12 mouse cellular contexts compared by ENCODE assay signal in the genomic region with DNA sequence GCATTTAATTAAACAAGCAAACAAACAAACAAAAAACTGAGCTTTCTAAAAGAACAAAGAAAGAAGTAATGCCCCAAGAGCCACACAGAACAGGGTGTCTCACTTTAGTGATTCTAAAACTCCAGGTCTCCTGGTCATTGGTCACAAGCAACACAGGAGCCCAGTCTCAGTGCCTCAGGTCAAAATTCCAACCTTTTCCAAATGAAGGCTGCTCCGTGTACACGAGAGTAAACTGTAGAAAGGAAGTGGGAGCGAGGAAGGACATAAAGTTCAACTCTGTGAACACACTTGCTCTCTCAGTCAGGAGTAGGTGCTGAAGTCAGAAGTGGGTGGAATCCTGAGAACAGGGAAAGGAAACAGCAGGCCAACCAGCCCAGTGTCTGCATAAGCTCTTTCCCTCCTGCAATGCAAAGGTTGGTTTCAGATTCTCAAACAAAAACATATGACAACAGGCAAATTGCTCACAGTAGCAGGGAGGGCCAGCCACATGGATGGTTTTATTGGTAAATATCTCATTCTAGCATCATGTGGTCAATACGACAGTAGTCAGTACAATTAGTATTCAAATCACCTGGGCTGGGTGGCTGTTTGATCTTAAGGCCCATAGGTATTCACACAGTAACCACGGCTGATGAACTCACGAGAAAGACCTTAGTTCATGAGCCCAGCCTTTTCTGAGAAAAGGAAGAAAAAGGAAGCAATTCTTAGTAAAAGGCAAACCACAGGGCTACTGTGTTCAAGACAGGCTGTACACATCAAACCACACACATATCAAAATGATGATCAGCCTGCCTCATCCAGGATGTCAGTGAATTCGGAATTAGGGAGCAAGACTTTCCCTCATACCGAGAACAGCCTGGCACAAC.
DNase-seq lines count a peak whose midpoint lies in the region; ATAC-seq and TF ChIP-seq lines count a peak whose summit lies in the region.
"Had no signal": no experiment of that assay in that cellular context is flagged by ENCODE, and none has a peak within 500 bp of the region (broad histone marks: within the 10 kb centered on the region; RNA-seq: fewer than 3 reads in every experiment).

No protein-coding gene starts in this region.

- no peak for DNase-seq in spleen, adult 2 months (ENCODE audit: low read depth in 1 of 2, low spot score in 2 of 2)
- DNase-seq in spleen, postnatal 10 days (ENCODE audit: low spot score in 2 of 2) = no peak
- peak; percentile 45 for DNase-seq in MEL (ENCODE audit: low read depth, low spot score)
- peak; percentile 44 to 47 for DNase-seq in natural killer cell, adult 2 months (ENCODE audit: low spot score in 2 of 2)
- no peak for DNase-seq in layer of hippocampus, postnatal 25 days (ENCODE audit: extremely low spot score in 1 of 2, low spot score in 1 of 2)
- DNase-seq in forebrain, postnatal 0 days = no peak
- DNase-seq: layer of hippocampus, adult 9-11 months; lung, adult 18-20 months had no signal

- ATAC-seq in intestine, embryonic 15.5 days = peak; percentile 11; the same call in 1 of the 2 replicates
- ATAC-seq in forebrain, postnatal 0 days = no peak

- TF ChIP-seq RAD21 in MEL (IDR thresholded peaks at IDR 0.05; ENCODE audit: low read depth, low read length) = no peak

- H3K9ac ChIP-seq in MEL (ENCODE audit: control insufficient read depth, low read depth, low read length, poor library complexity, severe bottlenecking) = no peak overlapping the region
- no peak overlapping the region for H3K9ac ChIP-seq in intestine, embryonic 15.5 days
- H3K9ac ChIP-seq in forebrain, postnatal 0 days = no peak overlapping the region
- H3K9ac ChIP-seq: hindbrain, embryonic 12.5 days had no signal

- TF ChIP-seq EP300 in MEL (IDR thresholded peaks at IDR 0.05; ENCODE audit: low read depth in 1 of 2, low read length in 2 of 2) = no peak

- H3K36me3 ChIP-seq in spleen, adult 2 months (ENCODE audit: control insufficient read depth, insufficient read depth, low read length) = no peaks in the 10 kb centered on the region; the same call in 1 of the 2 replicates
- no peaks in the 10 kb centered on the region for H3K36me3 ChIP-seq in MEL (ENCODE audit: control insufficient read depth in 1 of 2, insufficient read depth in 2 of 2, low read length in 2 of 2)
- no peaks in the 10 kb centered on the region for H3K36me3 ChIP-seq in intestine, embryonic 15.5 days
- no peaks in the 10 kb centered on the region for H3K36me3 ChIP-seq in forebrain, postnatal 0 days (ENCODE audit: insufficient read depth)
- H3K36me3 ChIP-seq: heart, embryonic 10.5 days; hindbrain, embryonic 12.5 days; midbrain, embryonic 10.5 days had no signal

- H3K4me3 ChIP-seq in spleen, adult 2 months (ENCODE audit: extremely low read depth, insufficient read depth, insufficient read length) = no peak overlapping the region
- no peak overlapping the region for H3K4me3 ChIP-seq in MEL (ENCODE audit: control insufficient read depth in 1 of 2, insufficient read depth in 1 of 2, low read depth in 2 of 2, low read length in 2 of 2)
- H3K4me3 ChIP-seq in intestine, embryonic 15.5 days (replicated peaks) = no peak overlapping the region
- no peak overlapping the region for H3K4me3 ChIP-seq in forebrain, postnatal 0 days (ENCODE audit: low read depth, low read length)
- H3K4me3 ChIP-seq: heart, embryonic 10.5 days; hindbrain, embryonic 12.5 days; midbrain, embryonic 10.5 days had no signal

- H3K27ac ChIP-seq in spleen, adult 2 months (ENCODE audit: insufficient read depth, low read length) = peak overlapping the region; percentile 71
- H3K27ac ChIP-seq in MEL (ENCODE audit: control insufficient read depth, low read depth, low read length) = no peak overlapping the region
- H3K27ac ChIP-seq in intestine, embryonic 15.5 days = no peak overlapping the region
- no peak overlapping the region for H3K27ac ChIP-seq in forebrain, postnatal 0 days (ENCODE audit: low read depth, low read length)
- H3K27ac ChIP-seq: heart, embryonic 10.5 days; hindbrain, embryonic 12.5 days; midbrain, embryonic 10.5 days had no signal

- H3K9me3 ChIP-seq in MEL (replicated peaks; ENCODE audit: insufficient read depth, low read length) = no peaks in the 10 kb centered on the region
- no peaks in the 10 kb centered on the region for H3K9me3 ChIP-seq in intestine, embryonic 15.5 days
- no peaks in the 10 kb centered on the region for H3K9me3 ChIP-seq in forebrain, postnatal 0 days (ENCODE audit: low read length)
- H3K9me3 ChIP-seq: heart, embryonic 10.5 days; hindbrain, embryonic 12.5 days; midbrain, embryonic 10.5 days had no signal

- peaks cover 11% of the 10 kb centered on the region; the same call in 1 of the 2 replicates for H3K4me1 ChIP-seq in spleen, adult 2 months (ENCODE audit: control insufficient read depth, insufficient read depth, insufficient read length)
- no peaks in the 10 kb centered on the region; a peak in 1 of 4 replicates for H3K4me1 ChIP-seq in MEL (ENCODE audit: control insufficient read depth in 1 of 2, insufficient read depth in 2 of 2, low read length in 2 of 2)
- H3K4me1 ChIP-seq in intestine, embryonic 15.5 days (replicated peaks) = peaks cover 6% of the 10 kb centered on the region; the same call in 1 of the 2 replicates
- H3K4me1 ChIP-seq in forebrain, postnatal 0 days (ENCODE audit: insufficient read depth) = no peaks in the 10 kb centered on the region
- H3K4me1 ChIP-seq: hindbrain, embryonic 12.5 days had no signal

- TF ChIP-seq POLR2A in spleen, adult 2 months (IDR thresholded peaks at IDR 0.05; ENCODE audit: low read depth, low read length) = no peak
- no peak for TF ChIP-seq POLR2A in MEL (IDR thresholded peaks at IDR 0.05; ENCODE audit: control insufficient read depth in 1 of 2, insufficient read depth in 1 of 2, low read depth in 1 of 2, low read length in 2 of 2, poor library complexity in 1 of 2)

- no peak for TF ChIP-seq CTCF in spleen, adult 2 months (IDR thresholded peaks at IDR 0.05; ENCODE audit: extremely low read depth, insufficient read depth, insufficient read length, insufficient replicate concordance)
- no peak for TF ChIP-seq CTCF in MEL (IDR thresholded peaks at IDR 0.05 in 2 of 3, conservative IDR thresholded peaks at IDR 0.05 in 1 of 3; ENCODE audit: control insufficient read depth in 1 of 3, insufficient read depth in 1 of 3, low read depth in 2 of 3, low read length in 3 of 3, poor library complexity in 1 of 3, severe bottlenecking in 1 of 3)
- TF ChIP-seq CTCF in forebrain, postnatal 0 days (IDR thresholded peaks at IDR 0.05; ENCODE audit: low read depth) = no peak

- no peaks in the 10 kb centered on the region for H3K27me3 ChIP-seq in spleen, adult 2 months (ENCODE audit: control insufficient read depth, insufficient read depth, low read length)
- no peaks in the 10 kb centered on the region for H3K27me3 ChIP-seq in MEL (ENCODE audit: control insufficient read depth in 1 of 2, insufficient read depth in 2 of 2, low read length in 2 of 2)
- H3K27me3 ChIP-seq in intestine, embryonic 15.5 days (replicated peaks) = no peaks in the 10 kb centered on the region
- H3K27me3 ChIP-seq in forebrain, postnatal 0 days (ENCODE audit: insufficient read depth, low read length) = no peaks in the 10 kb centered on the region
- H3K27me3 ChIP-seq: hindbrain, embryonic 12.5 days had no signal

- H3K4me2 ChIP-seq in intestine, embryonic 15.5 days (replicated peaks) = no peak overlapping the region
- H3K4me2 ChIP-seq in forebrain, postnatal 0 days (ENCODE audit: low read depth) = no peak overlapping the region
- H3K4me2 ChIP-seq: hindbrain, embryonic 12.5 days had no signal

- WGBS in spleen, adult 2 months = 25% methylated on average over 8 of the region's 8 CpGs
- 67% methylated on average over 8 of the region's 8 CpGs for WGBS in intestine, embryonic 15.5 days
- WGBS in forebrain, postnatal 0 days = 84% methylated on average over 8 of the region's 8 CpGs

- H3K79me2 ChIP-seq in MEL (ENCODE audit: control insufficient read depth, insufficient read depth, low read length, poor library complexity) = no peaks in the 10 kb centered on the region

TF ChIP-seq in MEL, 35 proteins besides CTCF, POLR2A, EP300 and RAD21:
- no peak for TF ChIP-seq ZMIZ1 (IDR thresholded peaks at IDR 0.05; ENCODE audit: low read depth, low read length)
- TF ChIP-seq BHLHE40 (IDR thresholded peaks at IDR 0.05; ENCODE audit: borderline replicate concordance, low read depth, low read length) = 0 out of 2 replicates have a peak, but pooled peaks have one; percentile 11
- TF ChIP-seq TAL1 (IDR thresholded peaks at IDR 0.05; ENCODE audit: low read length) = no peak; the same call in 1 of the 2 replicates
- TF ChIP-seq SIN3A (IDR thresholded peaks at IDR 0.05; ENCODE audit: low read length) = no peak

Comparison
In these comparisons a context has a peak if more than half of its experiments do, and no peak if none do; other contexts are left out.
1. DNase-seq: peak in MEL (single experiment) and natural killer cell, adult 2 months (2 of 2); none in spleen, adult 2 months (0 of 2), spleen, postnatal 10 days (0 of 2), layer of hippocampus, postnatal 25 days (0 of 2) and forebrain, postnatal 0 days (single experiment).